Mouse (Mus musculus) limb, embryonic 15.5 days (tissue): ENCODE measurements around the gene Dok3. TPM values are rescaled to one million over a fixed set of nuclear protein-coding genes. Genes with fewer than 3 reads are reported as not detected.
A peak's percentile ranks its signal among the peaks of the same experiment; 100 is the strongest.

Experiments
- ATAC-seq: fragments of 200-750 bp; cut with Nextera tagmentation; 2 replicates; pipeline ENCODE4 v1.8.0; 2017; ENCODE audit warnings: low read depth, moderate TSS enrichment; ENCODE audit not compliant: insufficient number of reproducible peaks, low FRiP score, low TSS enrichment
- H3K27ac ChIP-seq: fragments of 300-500 bp; sonication (generic); 2 replicates; pipeline ENCODE4 v1.5.1; 2015; ENCODE audit warnings: moderate library complexity, mild to moderate bottlenecking, inconsistent platforms
- H3K27me3 ChIP-seq: fragments of 300-500 bp; sonication (generic); 2 replicates; pipeline ENCODE4 v1.6.1; 2015; ENCODE audit warnings: inconsistent platforms
- H3K36me3 ChIP-seq: fragments of 300-500 bp; sonication (generic); 2 replicates; pipeline ENCODE4 v1.6.1; 2015; ENCODE audit warnings: inconsistent platforms
- H3K4me1 ChIP-seq: fragments of 300-500 bp; sonication (generic); 2 replicates; pipeline ENCODE4 v1.6.1; 2015; ENCODE audit warnings: inconsistent platforms
- H3K4me2 ChIP-seq: fragments of 300-500 bp; sonication (generic); 2 replicates; pipeline ENCODE4 v1.6.1; 2015; ENCODE audit warnings: mild to moderate bottlenecking, inconsistent platforms
- H3K4me3 ChIP-seq: fragments of 300-500 bp; sonication (generic); 2 replicates; pipeline ENCODE4 v1.5.1; 2015; ENCODE audit warnings: mild to moderate bottlenecking, inconsistent platforms
- H3K9ac ChIP-seq: fragments of 300-500 bp; sonication (generic); 2 replicates; pipeline ENCODE4 v1.6.1; 2015; ENCODE audit warnings: inconsistent platforms
- H3K9me3 ChIP-seq: fragments of 300-500 bp; sonication (generic); 2 replicates; pipeline ENCODE4 v1.6.1; 2016; ENCODE audit warnings: inconsistent platforms
- WGBS: fragments of 180-500 bp; shearing (Covaris S2); methylation state at CpG from one replicate; pipeline ENCODE4 v1.1.7; 2015; 5-methylcytosine and 5-hydroxymethylcytosine counted together
- polyA plus RNA-seq: library from polyadenylated mRNA; unstranded; fragments of >200 nt; fragmentation: Nextera tagmentation; extraction: Ambion mirVana; gene quantifications from 2 replicates; pipeline ENCODE4 v1.2.1, GENCODE M21; 2015

The Dok3 gene
- polyA plus RNA-seq, 1 experiment from 2014 or later, result 4.7 TPM

DNA sequence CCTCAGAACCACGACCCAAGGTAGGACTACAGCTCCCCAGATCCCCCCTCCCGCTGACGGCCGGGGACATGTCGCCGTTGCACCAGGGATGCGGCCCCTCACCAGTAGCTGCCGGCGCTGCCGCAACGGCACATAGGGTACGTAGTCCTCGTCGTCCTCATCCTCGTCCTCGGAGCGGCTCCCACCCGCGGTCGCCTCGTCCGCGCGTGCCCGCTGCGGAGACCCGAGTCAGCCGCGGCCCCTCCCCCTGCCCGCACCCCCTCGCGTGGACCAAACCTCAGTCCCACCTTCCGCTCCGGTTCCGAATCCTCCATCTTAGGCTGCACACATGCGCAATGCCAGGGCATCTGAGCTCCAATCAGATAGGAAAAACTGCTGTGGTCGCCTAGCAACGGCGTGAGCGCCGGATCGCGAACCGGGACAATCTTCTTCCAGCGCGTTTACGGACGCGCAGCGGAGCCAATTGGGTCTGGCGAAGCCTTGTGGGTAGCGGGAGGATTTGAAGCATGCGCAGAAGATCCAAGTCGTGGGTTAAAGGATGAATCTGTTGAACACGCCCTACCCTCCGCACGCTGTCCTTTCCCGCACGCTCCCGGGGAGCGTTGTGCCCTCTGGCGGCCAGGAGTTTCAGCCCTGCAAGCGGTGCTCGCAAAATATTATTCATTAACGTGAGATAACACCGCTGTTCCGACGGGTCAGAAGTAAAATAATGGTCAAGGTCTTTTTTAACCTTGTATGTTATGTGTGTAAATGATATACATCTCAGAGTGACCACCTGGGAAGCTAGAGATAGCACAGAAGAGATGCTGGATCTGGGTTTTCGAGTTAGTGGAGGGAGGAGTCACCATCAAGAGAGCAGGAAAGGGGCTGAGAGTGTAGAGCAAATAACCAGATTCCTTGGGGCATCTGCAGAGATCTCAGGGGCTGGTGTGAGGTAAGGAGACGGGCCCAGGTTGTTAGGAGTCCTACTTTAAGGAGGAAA lies 7.4 kb upstream of the Dok3 start, which contains the start of gene Ddx41:
Gene Ddx41 (minus strand): TSS at position 465 of the 982 bp plus-strand sequence.
- H3K27ac ChIP-seq, result peak within 1 kb of the TSS; percentile 72
- H3K27me3 ChIP-seq, result no peaks in the 10 kb centered on the region
- under 1% methylated on average over 70 of the region's 70 CpGs for WGBS
- H3K4me1 ChIP-seq, result peaks cover 15% of the 10 kb centered on the region
- peak within 1 kb of the TSS; percentile 83 for H3K4me3 ChIP-seq
- ATAC-seq, result peak; percentile 96
- peak within 1 kb of the TSS; percentile 91 for H3K4me2 ChIP-seq
- no peaks in the 10 kb centered on the region for H3K9me3 ChIP-seq
- H3K36me3 ChIP-seq, result peaks cover 71% of the 10 kb centered on the region
- peak within 1 kb of the TSS; percentile 87 for H3K9ac ChIP-seq

DNA sequence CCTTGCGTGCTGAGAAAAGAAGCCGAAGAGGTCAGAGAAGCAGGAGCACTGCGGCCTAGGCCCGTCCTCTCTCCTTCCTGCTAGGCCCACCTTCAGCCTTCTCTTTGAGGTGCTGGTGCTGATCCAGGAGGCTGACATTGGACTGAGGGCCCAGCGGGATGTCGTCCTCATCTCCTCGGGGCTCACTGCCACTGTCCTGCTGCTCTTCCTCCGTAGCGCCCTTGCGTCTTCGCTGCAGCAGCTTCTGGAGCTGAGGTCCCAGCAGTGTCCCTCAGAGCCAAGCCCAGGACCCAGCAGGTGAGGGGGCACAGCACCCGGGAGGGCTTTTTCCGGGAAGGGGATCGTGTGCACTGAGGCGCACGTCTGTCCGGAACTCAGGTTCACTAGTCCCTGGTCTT lies 6.7 kb upstream of the Dok3 start:
- H3K4me1 ChIP-seq, result peaks cover 15% of the 10 kb centered on the region
- no peaks in the 10 kb centered on the region for H3K27me3 ChIP-seq
- H3K9ac ChIP-seq, result peak overlapping the region; percentile 87
- peak overlapping the region; percentile 91 for H3K4me2 ChIP-seq
- WGBS, result 17% methylated on average over 17 of the region's 17 CpGs
- H3K9me3 ChIP-seq, result no peaks in the 10 kb centered on the region
- no peak for ATAC-seq
- H3K36me3 ChIP-seq, result peaks cover 70% of the 10 kb centered on the region
- H3K27ac ChIP-seq, result peak overlapping the region; percentile 72
- H3K4me3 ChIP-seq, result peak overlapping the region; percentile 83

DNA sequence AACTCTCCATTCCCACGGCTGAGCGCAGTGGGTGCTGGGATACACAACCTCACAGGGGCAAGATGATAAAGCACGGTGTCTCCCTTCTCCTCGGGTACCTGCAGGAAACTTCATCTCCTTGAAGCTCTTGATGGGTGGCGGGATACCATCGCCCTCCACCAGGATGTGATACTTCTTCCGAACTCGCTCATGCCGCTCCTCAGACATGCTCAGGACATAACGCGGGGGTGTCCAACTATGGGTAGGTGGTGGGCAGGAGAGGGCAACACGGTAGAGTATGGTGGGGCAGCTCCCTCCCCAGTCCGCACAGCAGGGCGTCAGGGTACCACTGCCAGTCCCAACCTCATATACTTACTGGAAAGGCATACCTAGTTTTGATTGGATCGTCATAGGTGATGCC lies 6.1 kb upstream of the Dok3 start:
- H3K4me2 ChIP-seq, result peak overlapping the region; percentile 91
- peaks cover 70% of the 10 kb centered on the region for H3K36me3 ChIP-seq
- peaks cover 15% of the 10 kb centered on the region for H3K4me1 ChIP-seq
- WGBS, result 94% methylated on average over 15 of the region's 15 CpGs
- no peaks in the 10 kb centered on the region for H3K27me3 ChIP-seq
- no peak overlapping the region for H3K9ac ChIP-seq
- no peak overlapping the region for H3K27ac ChIP-seq
- H3K9me3 ChIP-seq, result no peaks in the 10 kb centered on the region
- peak overlapping the region; percentile 83 for H3K4me3 ChIP-seq
- no peak for ATAC-seq

DNA sequence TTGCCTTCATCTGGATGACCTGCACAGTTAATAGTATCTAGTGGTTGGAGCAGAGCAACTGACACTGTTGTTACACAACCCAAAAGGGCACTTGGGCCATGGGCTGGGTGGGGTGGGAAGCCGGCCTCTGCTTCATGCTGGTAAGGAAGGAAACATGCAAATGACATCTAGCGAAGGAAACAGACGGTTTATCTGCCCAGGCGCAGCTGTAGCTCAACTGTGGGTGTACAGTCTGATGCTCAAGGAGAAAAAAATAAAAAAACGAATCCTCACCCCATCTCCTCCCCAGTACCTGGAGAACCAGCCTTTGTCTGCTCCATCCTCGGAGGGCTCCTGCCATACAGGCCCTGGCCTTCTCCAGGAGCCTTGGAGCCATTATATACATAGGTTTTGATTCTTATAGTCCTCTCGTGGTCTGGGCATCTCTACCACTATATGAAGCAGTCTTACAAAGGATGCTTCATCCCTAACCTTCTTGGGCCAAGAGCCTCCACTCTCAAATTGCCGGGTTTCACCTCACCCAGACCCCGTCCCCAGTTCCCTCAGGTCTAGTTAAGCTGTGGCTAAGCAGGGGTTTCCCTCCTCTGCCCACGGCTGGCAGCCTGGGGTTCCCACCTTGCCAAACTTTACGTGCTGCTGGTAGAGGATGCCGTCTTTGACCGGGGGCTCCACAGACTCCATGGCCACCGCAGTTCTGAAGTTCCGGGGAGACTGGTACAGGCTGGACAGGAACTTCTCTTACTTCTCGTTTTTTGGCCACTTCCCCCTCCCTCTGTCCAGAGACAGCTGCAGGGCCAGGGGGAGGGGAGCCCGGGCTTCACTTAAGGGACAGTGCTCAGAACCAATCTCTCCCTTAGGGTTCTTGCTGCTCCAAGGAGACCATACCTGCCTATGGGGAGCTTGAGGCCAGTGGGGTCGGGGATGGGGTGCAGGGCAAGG lies 993 bp downstream of the Dok3 start:
- Histone ChIP-seq H3K4me1 (0 out of 2 replicates have a peak, but pooled peaks cover 6% of the 10 kb centered on the region), H3K4me2 (no peak overlapping the region), H3K9ac (no peak overlapping the region), H3K27ac (no peak overlapping the region; the same call in 1 of the 2 replicates), H3K9me3 (no peaks in the 10 kb centered on the region), H3K36me3 (peaks cover 40% of the 10 kb centered on the region), H3K4me3 (no peak overlapping the region), H3K27me3 (no peaks in the 10 kb centered on the region)
- WGBS, result 75% methylated on average over 18 of the region's 18 CpGs
- ATAC-seq, result no peak

DNA sequence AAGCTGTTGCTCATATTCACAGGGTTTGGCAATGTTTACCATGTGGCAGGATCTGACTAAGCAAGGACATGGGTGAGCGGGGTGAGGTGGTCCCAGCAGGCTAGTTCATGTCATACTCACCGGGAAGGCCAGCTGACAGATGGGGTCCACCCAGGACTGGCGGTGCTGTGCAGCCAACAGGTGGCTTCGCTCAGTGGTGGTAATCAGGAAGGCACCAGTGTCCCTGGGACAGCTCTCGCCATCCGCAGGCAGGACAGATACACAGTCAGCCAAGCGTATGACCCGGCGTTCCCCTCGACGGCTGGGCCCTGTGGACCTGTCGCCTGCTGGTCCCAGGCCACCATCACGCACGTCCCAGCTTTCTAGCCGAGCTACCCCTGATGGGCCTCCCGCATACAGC lies 1.9 kb downstream of the Dok3 start:
- 82% methylated on average over 16 of the region's 16 CpGs for WGBS

DNA sequence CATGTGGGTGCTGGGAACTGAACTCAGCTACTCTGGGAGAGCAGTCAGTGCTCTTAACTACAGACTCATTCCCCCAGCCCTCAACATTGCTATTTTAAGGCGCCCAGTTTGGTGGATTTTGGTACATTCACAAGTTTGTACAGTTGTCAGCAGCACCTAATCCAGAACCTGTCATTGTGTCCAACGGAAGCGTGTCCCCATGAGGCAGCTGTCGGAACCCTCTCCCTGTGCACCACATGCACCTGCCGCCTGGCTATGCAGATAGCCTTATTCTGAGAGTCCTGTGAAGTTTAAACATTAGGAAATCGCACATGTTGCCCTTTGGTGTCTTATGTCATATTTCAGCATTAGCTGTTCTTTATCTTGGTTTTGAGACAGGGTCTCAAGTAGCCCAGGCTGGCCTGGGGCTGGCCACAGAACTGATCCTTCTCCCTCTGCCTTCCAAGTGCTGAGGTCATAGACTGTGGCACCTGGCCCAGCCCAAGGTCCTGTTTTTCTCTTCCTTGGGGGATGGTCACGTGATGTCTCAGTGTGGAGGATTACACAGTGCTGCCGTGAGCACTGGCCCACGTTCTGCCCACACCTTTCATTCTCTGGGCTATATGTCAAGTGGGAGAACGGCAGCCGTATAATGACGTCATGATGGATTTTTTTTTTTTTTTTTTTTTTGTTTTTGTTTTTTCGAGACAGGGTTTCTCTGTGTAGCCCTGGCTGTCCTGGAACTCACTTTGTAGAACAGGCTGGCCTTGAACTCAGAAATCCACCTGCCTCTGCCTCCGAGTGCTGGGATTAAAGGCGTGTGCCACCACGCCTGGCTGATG lies 3.2 kb downstream of the Dok3 start:
- Histone ChIP-seq H3K9ac (no peak overlapping the region), H3K27me3 (no peaks in the 10 kb centered on the region), H3K9me3 (no peaks in the 10 kb centered on the region), H3K27ac (no peak overlapping the region), H3K36me3 (peaks cover 19% of the 10 kb centered on the region), H3K4me2 (no peak overlapping the region), H3K4me3 (no peak overlapping the region), H3K4me1 (0 out of 2 replicates have a peak, but pooled peaks cover 6% of the 10 kb centered on the region)
- ATAC-seq, result no peak
- WGBS, result 78% methylated on average over 16 of the region's 16 CpGs

More for the DNA sequence above, 1.9 kb downstream of the Dok3 start:
- no peaks in the 10 kb centered on the region for H3K27me3 ChIP-seq
- H3K4me1 ChIP-seq, result 0 out of 2 replicates have a peak, but pooled peaks cover 6% of the 10 kb centered on the region
- H3K9me3 ChIP-seq, result no peaks in the 10 kb centered on the region
- no peak overlapping the region for H3K4me2 ChIP-seq
- H3K4me3 ChIP-seq, result no peak overlapping the region
- no peak for ATAC-seq
- no peak overlapping the region for H3K9ac ChIP-seq
- H3K27ac ChIP-seq, result no peak overlapping the region
- peaks cover 32% of the 10 kb centered on the region for H3K36me3 ChIP-seq

DNA sequence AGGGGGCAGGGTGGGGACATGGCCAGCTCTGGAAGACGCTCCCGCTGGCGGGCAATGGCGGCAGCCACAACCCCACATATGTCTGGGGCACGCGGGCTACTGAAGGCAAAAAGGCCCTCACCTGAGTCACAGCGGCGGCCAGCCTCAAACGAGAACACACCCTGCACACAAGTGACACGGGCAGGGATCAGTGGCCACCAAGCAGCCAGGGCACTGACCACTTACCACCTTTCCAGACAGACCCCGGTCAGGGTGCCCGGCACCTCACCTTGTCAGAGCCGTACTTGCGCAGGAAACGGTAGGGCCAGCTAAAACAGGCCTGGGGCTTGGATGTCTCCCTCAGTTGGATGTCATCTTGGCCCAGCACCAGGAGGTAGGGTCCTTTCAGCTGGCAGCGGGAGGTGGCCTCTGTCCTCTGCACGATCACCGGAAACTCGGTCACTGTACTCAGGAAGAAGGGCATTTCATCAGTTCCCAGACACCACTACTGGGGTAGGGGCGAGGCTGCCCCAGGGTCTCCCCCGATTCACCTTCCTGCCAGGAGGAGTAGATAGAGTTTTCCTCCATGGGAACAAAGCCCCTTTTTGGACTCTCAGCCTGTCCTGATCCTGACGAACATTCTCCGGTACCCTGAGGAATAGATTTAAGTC lies 5.0 kb downstream of the Dok3 start:
- no peak overlapping the region for H3K4me3 ChIP-seq
- H3K9ac ChIP-seq, result no peak overlapping the region
- H3K27me3 ChIP-seq, result no peaks in the 10 kb centered on the region
- 87% methylated on average over 23 of the region's 23 CpGs for WGBS
- no peaks in the 10 kb centered on the region for H3K9me3 ChIP-seq
- peaks cover 1% of the 10 kb centered on the region; the same call in 1 of the 2 replicates for H3K36me3 ChIP-seq
- ATAC-seq, result no peak
- no peak overlapping the region for H3K4me2 ChIP-seq
- 0 out of 2 replicates have a peak, but pooled peaks cover 6% of the 10 kb centered on the region for H3K4me1 ChIP-seq
- H3K27ac ChIP-seq, result no peak overlapping the region

DNA sequence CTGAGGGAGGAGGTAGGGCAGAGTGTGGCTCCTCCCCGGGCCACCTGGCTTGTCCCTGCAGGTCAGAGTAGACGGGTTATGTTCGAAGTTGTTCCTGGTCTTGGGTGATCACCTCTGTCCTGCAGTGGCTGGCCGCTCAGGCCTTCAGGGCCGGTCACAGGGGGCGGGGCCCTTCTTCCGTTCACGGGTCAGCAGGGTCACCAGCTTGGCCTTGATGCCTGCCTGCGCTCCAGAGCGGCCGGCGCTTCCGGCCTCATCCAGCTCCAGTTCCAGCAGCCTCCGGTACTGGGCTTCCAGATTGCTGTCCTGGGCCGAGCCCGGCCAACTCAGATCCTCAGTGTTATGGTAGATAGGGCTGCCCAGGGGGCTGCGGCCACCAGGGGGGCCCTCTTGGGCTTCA lies 5.8 kb downstream of the Dok3 start:
- 58% methylated on average over 17 of the region's 17 CpGs for WGBS
- ATAC-seq, result no peak
- Histone ChIP-seq H3K27me3 (no peaks in the 10 kb centered on the region), H3K4me2 (no peak overlapping the region), H3K4me3 (no peak overlapping the region), H3K27ac (no peak overlapping the region), H3K36me3 (no peaks in the 10 kb centered on the region), H3K9me3 (no peaks in the 10 kb centered on the region), H3K4me1 (0 out of 2 replicates have a peak, but pooled peaks cover 4% of the 10 kb centered on the region), H3K9ac (no peak overlapping the region)

DNA sequence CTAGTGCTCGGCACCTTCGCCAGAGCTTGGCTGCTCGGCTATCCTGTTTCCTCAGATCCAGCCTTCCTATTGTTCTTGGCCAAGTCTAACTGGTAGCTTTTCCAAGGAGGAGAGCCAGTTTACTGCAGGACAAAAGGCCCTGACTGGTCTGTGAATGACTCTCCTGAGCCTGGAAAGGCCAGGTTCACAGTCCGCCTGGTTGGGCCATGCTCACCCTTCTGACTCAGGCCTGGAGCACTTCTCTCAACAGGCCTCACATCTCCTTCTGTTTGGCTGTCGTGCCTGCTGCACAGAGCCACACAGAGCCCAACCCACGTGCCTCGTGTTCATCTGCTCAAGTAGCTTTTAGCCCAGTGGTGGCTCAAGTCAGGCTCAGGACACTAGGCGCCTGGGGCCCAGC lies 6.4 kb downstream of the Dok3 start:
- Histone ChIP-seq H3K27ac (peak overlapping the region; percentile 34; the same call in 1 of the 2 replicates), H3K4me1 (0 out of 2 replicates have a peak, but pooled peaks cover 3% of the 10 kb centered on the region), H3K4me2 (no peak overlapping the region), H3K36me3 (no peaks in the 10 kb centered on the region), H3K9ac (no peak overlapping the region), H3K9me3 (no peaks in the 10 kb centered on the region), H3K4me3 (no peak overlapping the region), H3K27me3 (no peaks in the 10 kb centered on the region)
- WGBS, result 61% methylated on average over 8 of the region's 8 CpGs
- no peak for ATAC-seq

DNA sequence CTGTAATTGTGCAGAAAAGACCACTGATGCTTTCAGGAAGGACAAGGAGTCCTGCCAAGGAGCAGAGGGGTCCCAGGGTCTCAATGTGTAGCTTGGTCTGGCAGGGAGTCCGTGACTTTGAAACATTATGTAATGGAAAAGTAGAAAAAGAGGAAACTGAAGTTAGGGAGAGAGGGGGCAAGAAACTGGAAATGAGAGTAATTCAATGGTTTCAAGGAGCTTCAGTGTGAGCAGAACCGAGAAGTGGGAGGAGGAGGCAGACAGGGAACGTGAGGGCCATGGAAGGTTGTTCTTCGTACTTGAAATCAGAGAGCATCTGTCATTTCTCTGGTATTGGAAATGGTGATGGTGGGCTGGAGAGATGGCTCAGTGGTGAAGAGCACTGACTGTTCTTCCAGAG lies 9.5 kb downstream of the Dok3 start:
- Histone ChIP-seq H3K4me2 (no peak overlapping the region), H3K27me3 (no peaks in the 10 kb centered on the region), H3K9me3 (no peaks in the 10 kb centered on the region), H3K27ac (no peak overlapping the region), H3K4me1 (no peaks in the 10 kb centered on the region), H3K36me3 (no peaks in the 10 kb centered on the region), H3K4me3 (no peak overlapping the region), H3K9ac (no peak overlapping the region)
- 71% methylated on average over 4 of the region's 4 CpGs for WGBS
- ATAC-seq, result no peak
